Mouse (Mus musculus) small intestine, adult 2 months (tissue): ENCODE results near the gene Hist1h3e.

ENCODE experiments used
- CTCF ChIP-seq: fragments of 200-500 bp; IDR thresholded peaks from 2 replicates; pipeline ENCODE4 v1.5.1; 2012; ENCODE audit warnings: low read depth, mild to moderate bottlenecking, control low read depth, inconsistent platforms, low read length, moderate library complexity, mixed read lengths; ENCODE audit not compliant: insufficient replicate concordance, insufficient read length; ENCODE audit errors: extremely low read depth
- POLR2A ChIP-seq: fragments of 200-500 bp; IDR thresholded peaks from 2 replicates; pipeline ENCODE4 v1.6.1; 2012; ENCODE audit warnings: low read depth, mild to moderate bottlenecking, control low read depth, inconsistent platforms, low read length, moderate library complexity

- no peak for TF ChIP-seq POLR2A
- TF ChIP-seq CTCF, result no peak
Measured at GRCm38 (mm10) chr13:23526312-23526711, 35.9 kb downstream of the Hist1h3e start.
